Mouse (Mus musculus): ENCODE data around the gene Ube2v1. TPM values are rescaled to one million over a fixed set of nuclear protein-coding genes. Genes with fewer than 3 reads are reported as not detected.

Gene Ube2v1
- total and polyA plus RNA-seq, 3 experiments: 164 to 343 TPM; not detected in 1

- Histone ChIP-seq H3K9ac (ENCODE audit: control insufficient read depth, low read depth, low read length, poor library complexity, severe bottlenecking) (no peak overlapping the region), H3K9me3 (replicated peaks; ENCODE audit: insufficient read depth, low read length) (no peaks in the 10 kb centered on the region), H3K4me1 (ENCODE audit: control insufficient read depth in 1 of 2, insufficient read depth in 2 of 2, low read length in 2 of 2) (peaks cover 13 to 51% of the 10 kb centered on the region in 2 experiments), H3K27ac (ENCODE audit: control insufficient read depth, low read depth, low read length) (peak overlapping the region; percentile 52), H3K27me3 (ENCODE audit: control insufficient read depth in 1 of 2, insufficient read depth in 2 of 2, low read length in 2 of 2) (no peaks in the 10 kb centered on the region), H3K79me2 (ENCODE audit: control insufficient read depth, insufficient read depth, low read length, poor library complexity) (peaks cover 74% of the 10 kb centered on the region), H3K4me3 (ENCODE audit: control insufficient read depth in 1 of 2, insufficient read depth in 1 of 2, low read depth in 2 of 2, low read length in 2 of 2) (no peak overlapping the region), H3K36me3 (ENCODE audit: control insufficient read depth in 1 of 2, insufficient read depth in 2 of 2, low read length in 2 of 2) (peaks cover 8 to 46% of the 10 kb centered on the region in 2 experiments)
- DNase-seq (ENCODE audit: low read depth, low spot score): peak; percentile 97
- no peak for TF ChIP-seq USF2 (IDR thresholded peaks at IDR 0.05; ENCODE audit: borderline replicate concordance in 1 of 2, insufficient read depth in 1 of 2, low read depth in 1 of 2, low read length in 2 of 2)
- no peak for TF ChIP-seq MAFK (IDR thresholded peaks at IDR 0.05; ENCODE audit: borderline replicate concordance, low read depth, low read length)
- TF ChIP-seq SIN3A (IDR thresholded peaks at IDR 0.05; ENCODE audit: low read length): peak; percentile 94
- no peak for TF ChIP-seq UBTF (IDR thresholded peaks at IDR 0.05; ENCODE audit: borderline replicate concordance, insufficient read depth, low read depth, low read length)
- no peak for TF ChIP-seq MAZ (IDR thresholded peaks at IDR 0.05; ENCODE audit: low read depth, low read length)
- TF ChIP-seq MYC (IDR thresholded peaks at IDR 0.05; ENCODE audit: low read depth, low read length): peak; percentile 78
- peak; percentile 68 for TF ChIP-seq BHLHE40 (IDR thresholded peaks at IDR 0.05; ENCODE audit: borderline replicate concordance, low read depth, low read length)
- TF ChIP-seq MYB (IDR thresholded peaks at IDR 0.05; ENCODE audit: low read depth, low read length): no peak
- 0 out of 2 replicates have a peak, but pooled peaks have one; percentile 36 for TF ChIP-seq HCFC1 (IDR thresholded peaks at IDR 0.05; ENCODE audit: low read depth, low read length)
- TF ChIP-seq RCOR1 (IDR thresholded peaks at IDR 0.05; ENCODE audit: low read depth, low read length): peak; percentile 62; the same call in 1 of the 2 replicates
- no peak for TF ChIP-seq JUND (IDR thresholded peaks at IDR 0.05; ENCODE audit: low read depth, low read length)
- TF ChIP-seq CHD2 (IDR thresholded peaks at IDR 0.05; ENCODE audit: low read length): no peak
- peak; percentile 17; the same call in 1 of the 2 replicates for TF ChIP-seq POLR2AphosphoS5 (IDR thresholded peaks at IDR 0.05; ENCODE audit: borderline replicate concordance, low read depth, low read length)
- no peak for TF ChIP-seq GABPA (IDR thresholded peaks at IDR 0.05; ENCODE audit: low read depth, low read length)
- TF ChIP-seq TAL1 (IDR thresholded peaks at IDR 0.05; ENCODE audit: low read length): peak; percentile 99
- TF ChIP-seq MXI1 (IDR thresholded peaks at IDR 0.05; ENCODE audit: low read depth, low read length): peak; percentile 77
- no peak for TF ChIP-seq USF1 (IDR thresholded peaks at IDR 0.05; ENCODE audit: low read depth, low read length)
- no peak for TF ChIP-seq E2F4 (IDR thresholded peaks at IDR 0.05; ENCODE audit: borderline replicate concordance, low read depth, low read length)
- TF ChIP-seq CTCF (IDR thresholded peaks at IDR 0.05 in 2 of 3, conservative IDR thresholded peaks at IDR 0.05 in 1 of 3; ENCODE audit: control insufficient read depth in 1 of 3, insufficient read depth in 1 of 3, low read depth in 2 of 3, low read length in 3 of 3, poor library complexity in 1 of 3, severe bottlenecking in 1 of 3): no peak
- TF ChIP-seq TBP (IDR thresholded peaks at IDR 0.05; ENCODE audit: low read depth, low read length): peak; percentile 76
- no peak; the same call in 1 of the 2 replicates for TF ChIP-seq ZMIZ1 (IDR thresholded peaks at IDR 0.05; ENCODE audit: low read depth, low read length)
- no peak for TF ChIP-seq CHD1 (IDR thresholded peaks at IDR 0.05; ENCODE audit: low read depth, low read length)
- peak; percentile 92 for TF ChIP-seq GATA1 (IDR thresholded peaks at IDR 0.05; ENCODE audit: low read depth, low read length)
- peak; percentile 93 to 95 for TF ChIP-seq EP300 (IDR thresholded peaks at IDR 0.05; ENCODE audit: low read depth in 1 of 2, low read length in 2 of 2)
- TF ChIP-seq KAT2A (conservative IDR thresholded peaks at IDR 0.05; ENCODE audit: low read depth, low read length): no peak
- TF ChIP-seq POLR2AphosphoS2 (IDR thresholded peaks at IDR 0.05; ENCODE audit: low read length): no peak
- no peak for TF ChIP-seq MEF2A (IDR thresholded peaks at IDR 0.05; ENCODE audit: extremely low read depth, insufficient replicate concordance, low read depth, low read length, poor library complexity, severe bottlenecking)
- TF ChIP-seq ZKSCAN1 (IDR thresholded peaks at IDR 0.05; ENCODE audit: low read depth, low read length): no peak
- peak; percentile 30; the same call in 1 of the 2 replicates for TF ChIP-seq MAX (IDR thresholded peaks at IDR 0.05; ENCODE audit: low read length)
- no peak for TF ChIP-seq RAD21 (IDR thresholded peaks at IDR 0.05; ENCODE audit: low read depth, low read length)
- peak; percentile 98 for TF ChIP-seq ETS1 (IDR thresholded peaks at IDR 0.05; ENCODE audit: low read depth, low read length)
- TF ChIP-seq SMC3 (IDR thresholded peaks at IDR 0.05; ENCODE audit: low read depth, low read length): no peak
- TF ChIP-seq POLR2A (IDR thresholded peaks at IDR 0.05; ENCODE audit: control insufficient read depth in 1 of 2, insufficient read depth in 1 of 2, low read depth in 1 of 2, low read length in 2 of 2, poor library complexity in 1 of 2): peak in 1 of 2 experiments; percentile 32; a peak in 1 of 4 replicates
- no peak for TF ChIP-seq NRF1 (IDR thresholded peaks at IDR 0.05; ENCODE audit: insufficient read depth, low read depth, low read length, poor library complexity, severe bottlenecking)
- TF ChIP-seq ZNF384 (IDR thresholded peaks at IDR 0.05; ENCODE audit: low read depth, low read length): no peak
- TF ChIP-seq ELF1 (IDR thresholded peaks at IDR 0.05; ENCODE audit: low read depth, low read length): no peak
- no peak for TF ChIP-seq ZC3H11A (IDR thresholded peaks at IDR 0.05; ENCODE audit: low read depth, low read length)
- no peak for TF ChIP-seq NELFE (IDR thresholded peaks at IDR 0.05; ENCODE audit: low read depth, low read length)
These were observed 3.0 kb downstream of the Ube2v1 start for GRCm38 (mm10) chr2:167628872-167629271.
